Mouse (Mus musculus) heart, embryonic 14.5 days (tissue): ENCODE measurements around the gene Olfr926. TPM values are rescaled to one million over a fixed set of nuclear protein-coding genes. Genes with fewer than 3 reads are reported as not detected.
"Not testable (repeated sequence)": the region's sequence is repeated elsewhere in the genome, so short reads cannot be mapped to it uniquely, and the experiment has no call there.

Experiments
- ATAC-seq: fragments of 200-750 bp; cut with Nextera tagmentation; 2 replicates; pipeline ENCODE4 v1.8.0; 2017; ENCODE audit warnings: low read depth, moderate TSS enrichment; ENCODE audit not compliant: insufficient number of reproducible peaks, insufficient read depth, low FRiP score
- H3K27ac ChIP-seq, 2 experiments: fragments of 200-500 bp in 1 of 2; fragments of 300-500 bp in 1 of 2; sonication (generic) in 1 of 2; replicated peaks in 1 of 2; 2 replicates each; pipeline ENCODE4 v1.5.1; 2012 to 2014; ENCODE audit warnings: low read depth in 2 of 2, low read length in 2 of 2, control low read depth in 1 of 2, mild to moderate bottlenecking in 1 of 2, mixed read lengths in 1 of 2; ENCODE audit not compliant: control insufficient read depth in 1 of 2, insufficient read depth in 1 of 2
- H3K27me3 ChIP-seq: fragments of 300-500 bp; sonication (generic); 2 replicates; pipeline ENCODE4 v1.6.1; 2014; ENCODE audit warnings: mild to moderate bottlenecking, low read length, control low read depth; ENCODE audit not compliant: control insufficient read depth, insufficient read depth
- H3K36me3 ChIP-seq: fragments of 300-500 bp; sonication (generic); 2 replicates; pipeline ENCODE4 v1.6.1; 2014; ENCODE audit warnings: mild to moderate bottlenecking, control low read depth, low read length, mixed read lengths; ENCODE audit not compliant: control insufficient read depth, insufficient read depth
- H3K4me1 ChIP-seq, 2 experiments: fragments of 200-500 bp in 1 of 2; fragments of 300-500 bp in 1 of 2; sonication (generic) in 1 of 2; 2 replicates each; pipeline ENCODE4 v1.6.1; 2012 to 2014; ENCODE audit warnings: low read length in 2 of 2, control low read depth in 1 of 2, mixed read lengths in 1 of 2; ENCODE audit not compliant: control insufficient read depth in 2 of 2, insufficient read depth in 2 of 2
- H3K4me2 ChIP-seq: fragments of 300-500 bp; sonication (generic); 2 replicates; pipeline ENCODE4 v1.6.1; 2014; ENCODE audit warnings: mild to moderate bottlenecking, low read length
- H3K4me3 ChIP-seq, 2 experiments: fragments of 200-500 bp in 1 of 2; fragments of 300-500 bp in 1 of 2; sonication (generic) in 1 of 2; 2 replicates each; pipeline ENCODE4 v1.5.1; 2012 to 2014; ENCODE audit warnings: low read length in 2 of 2, mild to moderate bottlenecking in 2 of 2, control low read depth in 1 of 2, low read depth in 1 of 2, moderate library complexity in 1 of 2; ENCODE audit not compliant: control insufficient read depth in 1 of 2, insufficient read depth in 1 of 2
- H3K9ac ChIP-seq: fragments of 300-500 bp; sonication (generic); 2 replicates; pipeline ENCODE4 v1.6.1; 2014; ENCODE audit warnings: mild to moderate bottlenecking, low read length
- H3K9me3 ChIP-seq: fragments of 300-500 bp; sonication (generic); 2 replicates; pipeline ENCODE4 v1.6.1; 2016; ENCODE audit warnings: low read length, control low read depth; ENCODE audit not compliant: control insufficient read depth
- WGBS: fragments of 180-500 bp; shearing (Covaris S2); extraction: QIAGEN DNeasy Blood & Tissue Kit; methylation state at CpG from one replicate; pipeline ENCODE4 v1.1.7; 2014; 5-methylcytosine and 5-hydroxymethylcytosine counted together
- polyA plus RNA-seq: library from polyadenylated mRNA; unstranded; fragments of >200 nt; fragmentation: Nextera tagmentation; extraction: Ambion mirVana; gene quantifications from 2 replicates; pipeline ENCODE4 v1.2.1, GENCODE M21; 2014

Gene Olfr926
- polyA plus RNA-seq = not detected in 2 replicates

GRCm38 (mm10) chr9:38876826-38877225 is at the start of gene Olfr926:
TSS of gene Olfr926 (plus strand) at chr9:38877126.
- Histone ChIP-seq H3K4me3 (no peak within 1 kb of the TSS), H3K27me3 (no peaks in the 10 kb centered on the region), H3K9me3 (peaks cover 3% of the 10 kb centered on the region; the same call in 1 of the 2 replicates), H3K9ac (no peak within 1 kb of the TSS), H3K4me1 (no peaks in the 10 kb centered on the region), H3K36me3 (no peaks in the 10 kb centered on the region), H3K27ac (no peak within 1 kb of the TSS), H3K4me2 (no peak within 1 kb of the TSS)
- ATAC-seq = no peak
- WGBS = 66% methylated on average over 2 of the region's 2 CpGs

DNA sequence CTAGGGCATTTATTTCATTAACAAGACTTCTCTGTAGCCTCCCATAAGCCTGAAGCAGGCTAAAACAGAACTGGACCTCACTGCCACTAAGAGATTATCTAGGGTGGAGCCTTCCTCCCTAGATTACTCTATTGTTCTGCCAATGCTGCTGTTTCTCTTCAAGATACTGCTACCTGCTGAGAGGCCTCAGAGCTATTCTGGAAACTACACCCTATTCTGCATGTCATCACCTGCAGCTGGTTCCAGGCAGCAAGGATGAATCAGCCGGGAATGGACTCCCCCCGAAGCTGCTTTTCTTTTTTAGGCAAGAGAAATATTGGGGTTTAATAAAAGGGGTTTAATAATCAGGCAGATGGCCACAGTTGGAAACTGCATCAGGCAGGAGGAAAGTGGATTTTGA is 43.9 kb upstream of the Olfr926 start:
- Histone ChIP-seq H3K4me2 (peak overlapping the region; percentile 28), H3K4me3 (no peak overlapping the region), H3K9me3 (no peaks in the 10 kb centered on the region), H3K4me1 (peaks cover 0 to 5% of the 10 kb centered on the region in 2 experiments; a peak in 1 of 4 replicates), H3K27ac (no peak overlapping the region), H3K9ac (no peak overlapping the region), H3K36me3 (no peaks in the 10 kb centered on the region), H3K27me3 (no peaks in the 10 kb centered on the region)
- 4% methylated on average over 2 of the region's 2 CpGs for WGBS
- ATAC-seq = no peak

DNA sequence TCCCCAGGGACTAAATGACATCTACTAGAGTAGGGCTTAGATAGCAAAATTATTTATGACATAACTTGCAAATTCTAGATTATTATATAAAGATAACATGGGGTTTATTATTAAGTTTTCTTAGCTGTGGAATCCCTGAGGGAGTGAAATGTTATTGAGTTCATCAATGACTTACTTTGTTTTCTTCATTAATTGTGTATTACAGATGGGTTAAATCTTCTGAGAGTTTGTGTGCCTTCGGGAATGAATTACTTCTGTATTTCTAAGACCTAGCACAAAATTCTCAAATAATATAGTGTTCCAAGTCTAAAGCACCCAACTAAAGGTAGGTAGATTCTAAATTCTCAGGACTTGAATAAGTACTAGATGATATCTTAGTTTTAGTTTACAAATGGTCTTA is 32.8 kb upstream of the Olfr926 start, which contains the start of gene Olfr924:
Gene Olfr924, plus strand, starts transcription at position 301 of the 400 bp plus-strand sequence.
- Histone ChIP-seq H3K27me3 (no peaks in the 10 kb centered on the region), H3K9ac (no peak within 1 kb of the TSS), H3K4me2 (no peak within 1 kb of the TSS), H3K9me3 (no peaks in the 10 kb centered on the region), H3K4me3 (no peak within 1 kb of the TSS), H3K27ac (no peak within 1 kb of the TSS), H3K36me3 (no peaks in the 10 kb centered on the region), H3K4me1 (no peaks in the 10 kb centered on the region)
- WGBS = 85% methylated on average over 1 of the region's 1 CpGs
- no peak for ATAC-seq

DNA sequence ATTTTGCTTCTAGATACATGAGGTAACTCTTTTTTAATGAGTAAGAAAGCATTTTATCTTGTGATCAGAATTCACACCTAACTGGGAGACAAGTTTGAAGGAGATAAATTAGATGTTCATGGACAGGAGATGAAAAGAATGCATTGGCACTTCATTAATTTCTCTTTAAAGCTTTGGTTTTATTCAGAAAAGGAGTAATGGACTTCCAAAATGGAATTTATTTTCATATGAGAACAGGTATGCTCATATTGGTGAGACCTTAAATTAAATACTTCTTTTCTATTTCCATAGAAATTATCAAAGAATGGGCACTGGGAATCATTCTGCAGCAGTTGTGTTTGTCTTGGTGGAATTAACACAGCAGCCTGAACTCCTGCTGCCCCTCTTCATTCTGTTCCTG is 22.2 kb upstream of the Olfr926 start, which contains the start of gene Olfr26:
Gene Olfr26, plus strand, starts transcription at position 301 of the 400 bp plus-strand sequence.
- Histone ChIP-seq H3K4me3 (no peak within 1 kb of the TSS), H3K27me3 (no peaks in the 10 kb centered on the region), H3K27ac (no peak within 1 kb of the TSS), H3K36me3 (no peaks in the 10 kb centered on the region), H3K9me3 (no peaks in the 10 kb centered on the region), H3K4me1 (no peaks in the 10 kb centered on the region), H3K4me2 (no peak within 1 kb of the TSS), H3K9ac (no peak within 1 kb of the TSS)
- no peak for ATAC-seq

DNA sequence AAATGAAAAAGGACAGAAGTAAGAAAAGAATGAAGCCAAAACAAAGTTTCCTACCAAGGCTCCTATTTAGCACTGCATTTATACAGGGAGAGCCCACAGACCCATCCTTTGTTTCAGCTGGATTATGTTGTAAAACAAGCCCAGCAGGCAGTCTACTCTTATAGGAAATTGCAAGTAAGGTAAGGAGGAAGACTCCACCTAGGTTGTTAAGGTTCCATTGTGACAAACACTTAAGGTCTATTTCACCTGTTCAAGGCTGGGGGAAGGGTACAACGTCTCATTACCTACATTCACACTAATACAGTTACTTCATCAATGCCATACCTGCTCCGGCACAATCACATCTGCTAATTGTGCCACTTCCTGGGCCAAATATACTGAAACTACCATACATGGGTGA is 2.0 kb upstream of the Olfr926 start:
- not testable (repeated sequence) for H3K9ac ChIP-seq, H3K4me2 ChIP-seq, H3K27ac ChIP-seq, H3K36me3 ChIP-seq, H3K4me3 ChIP-seq, ATAC-seq, H3K4me1 ChIP-seq, H3K27me3 ChIP-seq, H3K9me3 ChIP-seq
- WGBS = 48% methylated on average over 2 of the region's 2 CpGs

Other genes with a start within 250 kb of the Olfr926 start
- not detected in 2 replicates for gene Olfr916, start 217.3 kb upstream of the Olfr926 start, polyA plus RNA-seq
- not detected in 2 replicates for gene Olfr917, start 211.3 kb upstream of the Olfr926 start, polyA plus RNA-seq
- not detected in 2 replicates for gene Olfr918, start 202.5 kb upstream of the Olfr926 start, polyA plus RNA-seq
- not detected in 2 replicates for gene Olfr919, start 173.5 kb upstream of the Olfr926 start, polyA plus RNA-seq
- gene Vwa5a, start 158.9 kb upstream of the Olfr926 start, polyA plus RNA-seq = 23.2 and 25.5 TPM in 2 replicates
- 0.04 and 0.05 TPM in 2 replicates for gene Olfr920, start 124.8 kb upstream of the Olfr926 start, polyA plus RNA-seq
- not detected in 2 replicates for gene Olfr921, start 104.1 kb upstream of the Olfr926 start, polyA plus RNA-seq
- 0.12 TPM in 1 of 2 replicates, not detected in the other for gene Olfr922, start 62.5 kb upstream of the Olfr926 start, polyA plus RNA-seq
- not detected in 2 replicates for gene Olfr923, start 50.6 kb upstream of the Olfr926 start, polyA plus RNA-seq
- gene Olfr924, start 32.7 kb upstream of the Olfr926 start, polyA plus RNA-seq = not detected in 2 replicates
- not detected in 2 replicates for gene Olfr26, start 22.1 kb upstream of the Olfr926 start, polyA plus RNA-seq
- gene Olfr930, start 52.7 kb downstream of the Olfr926 start, polyA plus RNA-seq = not detected in 2 replicates
- gene Olfr933, start 95.2 kb downstream of the Olfr926 start, polyA plus RNA-seq = not detected in 2 replicates
- not detected in 2 replicates for gene Olfr934, start 111.2 kb downstream of the Olfr926 start, polyA plus RNA-seq
- not detected in 2 replicates for gene Olfr935, start 122.6 kb downstream of the Olfr926 start, polyA plus RNA-seq
- gene Olfr146, start 146.3 kb downstream of the Olfr926 start, polyA plus RNA-seq = not detected in 2 replicates
- not detected in 2 replicates for gene Olfr937, start 187.8 kb downstream of the Olfr926 start, polyA plus RNA-seq
- gene Olfr938, start 201.8 kb downstream of the Olfr926 start, polyA plus RNA-seq = not detected in 2 replicates